Mouse (Mus musculus): Measurements from ENCODE around the gene Snx29. TPM values are rescaled to one million over a fixed set of nuclear protein-coding genes. Genes with fewer than 3 reads are reported as not detected.
"Not testable (repeated sequence)": the region's sequence is repeated elsewhere in the genome, so short reads cannot be mapped to it uniquely, and the experiment has no call there.

The Snx29 gene
- polyA plus RNA-seq, 1 experiment from 2014 or later, result 21.7 TPM

- H3K36me3 ChIP-seq, result peaks cover 13% of the 10 kb centered on the region
- H3K27ac ChIP-seq, result no peak overlapping the region
- no peaks in the 10 kb centered on the region for H3K27me3 ChIP-seq
- ATAC-seq, result no peak
- H3K4me2 ChIP-seq (replicated peaks), result no peak overlapping the region
- H3K4me3 ChIP-seq (replicated peaks), result no peak overlapping the region
- H3K9me3 ChIP-seq, result no peaks in the 10 kb centered on the region
- H3K4me1 ChIP-seq (replicated peaks), result 0 out of 2 replicates have a peak, but pooled peaks cover 6% of the 10 kb centered on the region
- no peak overlapping the region for H3K9ac ChIP-seq (replicated peaks)
Observed at GRCm38 (mm10) chr16:11568601-11569000, 245.9 kb downstream of the Snx29 start.

- no peak for ATAC-seq
- no peak overlapping the region for H3K4me3 ChIP-seq (replicated peaks)
- H3K9me3 ChIP-seq, result no peaks in the 10 kb centered on the region
- WGBS, result 52% methylated on average over 6 of the region's 6 CpGs
- H3K9ac ChIP-seq (replicated peaks), result no peak overlapping the region
- H3K36me3 ChIP-seq, result peaks cover 13% of the 10 kb centered on the region
- no peak overlapping the region for H3K27ac ChIP-seq
- 0 out of 2 replicates have a peak, but pooled peaks cover 3% of the 10 kb centered on the region for H3K4me1 ChIP-seq (replicated peaks)
- no peak overlapping the region for H3K4me2 ChIP-seq (replicated peaks)
- H3K27me3 ChIP-seq, result no peaks in the 10 kb centered on the region
Observed at GRCm38 (mm10) chr16:11569127-11569526, 246.4 kb downstream of the Snx29 start.

GRCm38 (mm10) chr16:11570072-11570471 is 247.4 kb downstream of the Snx29 start:
- H3K9ac ChIP-seq (replicated peaks), result no peak overlapping the region
- WGBS, result 63% methylated on average over 2 of the region's 2 CpGs
- no peaks in the 10 kb centered on the region for H3K9me3 ChIP-seq
- no peak overlapping the region for H3K27ac ChIP-seq
- peaks cover 13% of the 10 kb centered on the region for H3K36me3 ChIP-seq
- no peak for ATAC-seq
- no peak overlapping the region for H3K4me3 ChIP-seq (replicated peaks)
- H3K4me2 ChIP-seq (replicated peaks), result no peak overlapping the region
- 0 out of 2 replicates have a peak, but pooled peaks cover 3% of the 10 kb centered on the region for H3K4me1 ChIP-seq (replicated peaks)
- H3K27me3 ChIP-seq, result no peaks in the 10 kb centered on the region

DNA sequence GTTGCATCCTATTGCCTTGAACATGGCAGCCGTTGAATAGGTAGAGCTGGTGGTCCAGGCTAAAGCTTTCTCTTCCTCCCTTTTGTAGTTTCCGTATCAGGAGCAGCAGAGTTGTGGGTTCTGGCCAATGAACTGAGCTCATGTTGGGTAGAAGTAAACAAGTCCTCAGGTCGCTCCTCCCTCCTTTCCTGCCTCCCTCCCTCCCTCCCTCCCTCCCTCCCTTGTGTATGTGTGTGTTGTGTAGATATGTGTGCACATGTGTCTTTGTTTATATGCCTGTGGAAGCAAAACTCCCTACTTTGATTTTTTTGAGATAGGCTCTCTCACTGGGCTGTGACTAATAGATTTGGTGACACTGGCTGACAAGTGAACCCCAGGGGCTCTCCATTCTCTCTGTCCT is 251.8 kb downstream of the Snx29 start:
- no peaks in the 10 kb centered on the region for H3K27me3 ChIP-seq
- no peak overlapping the region for H3K4me3 ChIP-seq (replicated peaks)
- no peak overlapping the region for H3K4me2 ChIP-seq (replicated peaks)
- H3K36me3 ChIP-seq, result peaks cover 13% of the 10 kb centered on the region
- no peak overlapping the region for H3K27ac ChIP-seq
- no peaks in the 10 kb centered on the region for H3K4me1 ChIP-seq (replicated peaks)
- H3K9me3 ChIP-seq, result no peaks in the 10 kb centered on the region
- no peak for ATAC-seq
- H3K9ac ChIP-seq (replicated peaks), result no peak overlapping the region
- WGBS, result 80% methylated on average over 3 of the region's 3 CpGs

- H3K4me3 ChIP-seq (replicated peaks), result not testable (repeated sequence)
Observed at GRCm38 (mm10) chr16:11575733-11576132, 253.0 kb downstream of the Snx29 start.

DNA sequence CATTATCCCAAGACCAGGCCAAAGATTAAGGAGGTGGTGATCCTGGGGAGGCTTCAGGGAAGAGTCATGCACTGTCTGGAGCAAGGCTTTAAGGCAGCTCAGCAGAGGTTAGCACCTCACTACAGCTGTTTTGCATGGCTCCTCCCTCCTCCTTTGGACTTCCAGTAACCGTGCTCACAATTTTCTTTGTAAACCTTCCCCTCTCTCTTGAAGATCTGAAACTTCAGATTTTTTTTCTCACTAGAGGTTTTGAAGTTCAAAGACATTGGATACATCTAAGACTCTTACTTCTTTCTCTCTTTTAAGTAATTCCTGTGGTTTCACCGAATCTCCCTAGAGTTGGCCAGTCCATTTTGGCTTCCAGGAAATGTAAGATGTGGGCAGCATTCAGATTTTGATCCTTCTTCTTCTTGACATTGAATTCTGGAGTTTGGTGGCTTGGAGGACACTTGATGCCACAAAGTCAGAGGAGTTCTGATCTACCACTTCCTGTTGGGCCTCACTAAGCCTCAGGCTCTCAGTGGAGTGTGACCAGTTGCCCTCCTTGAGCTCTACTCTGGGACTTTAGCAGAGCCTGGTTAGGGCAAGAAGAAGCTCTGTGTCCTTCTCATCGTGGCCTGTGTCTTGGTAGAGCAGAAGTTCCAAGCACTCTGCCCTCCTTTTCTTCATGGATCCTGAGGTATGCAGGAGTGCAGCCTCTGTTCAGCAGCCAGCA is 255.0 kb downstream of the Snx29 start:
- Histone ChIP-seq H3K27me3 (no peaks in the 10 kb centered on the region), H3K4me3 (replicated peaks) (no peak overlapping the region), H3K27ac (no peak overlapping the region), H3K4me1 (replicated peaks) (peaks cover 3% of the 10 kb centered on the region; the same call in 1 of the 2 replicates), H3K4me2 (replicated peaks) (no peak overlapping the region), H3K9ac (replicated peaks) (no peak overlapping the region), H3K36me3 (peaks cover 3% of the 10 kb centered on the region; the same call in 1 of the 2 replicates), H3K9me3 (no peaks in the 10 kb centered on the region)
- WGBS, result 81% methylated on average over 3 of the region's 3 CpGs
- no peak for ATAC-seq

More at GRCm38 (mm10) chr16:11575733-11576132, 253.0 kb downstream of the Snx29 start:
- WGBS, result 88% methylated on average over 3 of the region's 3 CpGs
- peaks cover 13% of the 10 kb centered on the region for H3K36me3 ChIP-seq
- not testable (repeated sequence) for H3K9ac ChIP-seq (replicated peaks); ATAC-seq; H3K9me3 ChIP-seq; H3K27me3 ChIP-seq; H3K4me2 ChIP-seq (replicated peaks); H3K27ac ChIP-seq; H3K4me1 ChIP-seq (replicated peaks)

GRCm38 (mm10) chr16:11579676-11580098 is 257.0 kb downstream of the Snx29 start:
- H3K27ac ChIP-seq, result no peak overlapping the region
- WGBS, result 59% methylated on average over 4 of the region's 4 CpGs

GRCm38 (mm10) chr16:11583941-11584639 is 261.4 kb downstream of the Snx29 start:
- Histone ChIP-seq H3K4me1 (replicated peaks) (peaks cover 3% of the 10 kb centered on the region; the same call in 1 of the 2 replicates), H3K4me3 (replicated peaks) (no peak overlapping the region), H3K27ac (no peak overlapping the region), H3K4me2 (replicated peaks) (no peak overlapping the region), H3K27me3 (no peaks in the 10 kb centered on the region), H3K9ac (replicated peaks) (no peak overlapping the region), H3K36me3 (no peaks in the 10 kb centered on the region), H3K9me3 (no peaks in the 10 kb centered on the region)
- 95% methylated on average over 8 of the region's 8 CpGs for WGBS
- ATAC-seq, result no peak

More at GRCm38 (mm10) chr16:11579676-11580098, 257.0 kb downstream of the Snx29 start:
- H3K4me2 ChIP-seq (replicated peaks), result no peak overlapping the region
- H3K36me3 ChIP-seq, result no peaks in the 10 kb centered on the region
- no peak overlapping the region for H3K9ac ChIP-seq (replicated peaks)
- no peak overlapping the region for H3K4me3 ChIP-seq (replicated peaks)
- H3K27me3 ChIP-seq, result no peaks in the 10 kb centered on the region
- H3K9me3 ChIP-seq, result no peaks in the 10 kb centered on the region
- peak; percentile 87 for ATAC-seq
- peaks cover 3% of the 10 kb centered on the region; the same call in 1 of the 2 replicates for H3K4me1 ChIP-seq (replicated peaks)

DNA sequence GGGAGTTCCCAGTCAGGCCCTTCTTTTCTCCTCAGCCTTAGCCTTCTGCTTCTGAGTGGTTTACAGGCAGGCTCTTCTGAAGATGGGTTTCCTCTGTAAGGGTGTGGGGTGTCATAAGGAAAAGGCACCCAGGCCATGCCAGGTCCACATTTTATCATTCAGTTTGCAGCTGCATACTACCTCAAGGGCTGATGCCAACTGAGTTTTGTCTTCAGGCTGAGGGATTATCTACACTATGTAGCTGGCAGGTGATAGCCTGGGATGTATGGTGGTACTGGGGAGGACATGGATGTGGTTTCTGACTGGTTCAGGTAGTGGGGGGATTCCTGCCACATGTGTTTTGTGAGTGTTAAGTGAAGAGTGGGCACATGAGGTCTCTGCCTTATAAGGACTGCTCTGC is 266.0 kb downstream of the Snx29 start:
- H3K27me3 ChIP-seq, result no peaks in the 10 kb centered on the region
- no peak overlapping the region for H3K9ac ChIP-seq (replicated peaks)
- no peak overlapping the region for H3K4me2 ChIP-seq (replicated peaks)
- H3K27ac ChIP-seq, result no peak overlapping the region
- ATAC-seq, result no peak
- no peak overlapping the region for H3K4me3 ChIP-seq (replicated peaks)
- 0 out of 2 replicates have a peak, but pooled peaks cover 5% of the 10 kb centered on the region for H3K4me1 ChIP-seq (replicated peaks)
- no peaks in the 10 kb centered on the region for H3K9me3 ChIP-seq
- H3K36me3 ChIP-seq, result no peaks in the 10 kb centered on the region

DNA sequence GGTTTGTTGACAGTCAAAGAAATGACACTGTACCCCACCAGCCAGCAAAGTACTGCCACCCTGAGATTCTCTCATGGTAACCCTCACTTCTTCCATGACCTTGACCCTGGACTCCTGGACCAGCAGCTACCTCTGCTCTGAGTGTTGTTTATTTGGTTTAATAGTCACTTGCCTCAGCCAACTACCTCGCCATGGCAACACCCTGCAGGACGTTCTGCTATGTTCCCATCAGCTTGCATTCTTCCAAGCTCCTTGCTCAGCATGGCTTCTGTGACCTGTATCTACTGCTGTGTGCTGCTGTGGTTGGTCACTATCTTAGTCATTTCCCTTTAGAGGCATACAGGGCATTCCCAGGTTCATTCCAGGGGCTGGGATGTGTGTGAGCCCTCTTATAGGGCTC is 266.6 kb downstream of the Snx29 start:
- H3K36me3 ChIP-seq, result no peaks in the 10 kb centered on the region
- ATAC-seq, result no peak
- H3K9me3 ChIP-seq, result no peaks in the 10 kb centered on the region
- H3K4me2 ChIP-seq (replicated peaks), result no peak overlapping the region
- H3K9ac ChIP-seq (replicated peaks), result no peak overlapping the region
- no peak overlapping the region for H3K4me3 ChIP-seq (replicated peaks)
- no peak overlapping the region for H3K27ac ChIP-seq
- H3K4me1 ChIP-seq (replicated peaks), result 0 out of 2 replicates have a peak, but pooled peaks cover 5% of the 10 kb centered on the region
- H3K27me3 ChIP-seq, result no peaks in the 10 kb centered on the region
- WGBS, result 57% methylated on average over 2 of the region's 2 CpGs

DNA sequence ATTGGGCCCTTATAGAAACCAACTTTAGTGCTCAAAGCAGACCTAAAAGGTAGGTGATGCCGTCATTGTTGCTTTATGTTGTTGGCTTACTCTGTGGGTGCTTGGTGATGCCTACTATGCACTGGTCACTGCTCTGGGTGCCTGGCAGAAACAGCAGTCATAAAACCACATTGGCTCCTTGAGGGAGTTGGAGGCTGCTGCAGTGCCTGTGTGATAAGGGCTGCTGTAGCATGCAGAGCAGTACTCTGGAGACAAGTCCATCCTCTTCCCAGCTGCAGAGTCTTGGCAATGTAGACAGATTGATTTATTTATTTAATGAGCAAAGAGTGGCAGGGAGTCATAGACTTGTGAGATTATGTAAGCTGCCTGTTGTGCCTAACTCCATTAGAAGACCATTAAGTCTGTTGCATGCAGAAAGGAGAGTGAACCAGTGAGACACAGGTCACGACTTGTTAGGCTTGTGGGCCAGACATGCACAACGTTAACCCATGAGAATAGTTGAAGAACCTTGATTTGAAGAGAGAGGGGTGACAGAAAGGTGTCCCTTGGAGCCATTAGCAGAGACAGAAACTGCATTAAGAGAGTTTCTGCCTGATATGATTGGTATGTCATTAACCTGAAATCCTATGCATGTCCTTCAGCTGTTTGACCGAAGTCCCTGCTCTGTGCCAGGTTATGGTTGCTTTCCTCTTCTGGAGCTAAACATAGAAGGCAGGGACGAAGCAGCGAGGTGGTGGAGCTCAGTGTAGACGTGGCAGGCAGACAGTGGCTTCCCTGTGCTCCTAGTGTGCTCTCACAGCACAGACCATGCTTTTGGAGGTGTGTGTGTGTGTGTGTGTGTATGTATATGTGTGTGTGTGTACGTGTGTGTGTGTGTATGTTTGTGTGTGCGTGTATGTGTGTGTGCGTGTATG is 267.3 kb downstream of the Snx29 start:
- no peak overlapping the region for H3K9ac ChIP-seq (replicated peaks)

More for the DNA sequence above, 267.3 kb downstream of the Snx29 start:
- Histone ChIP-seq H3K9me3 (no peaks in the 10 kb centered on the region), H3K4me1 (replicated peaks) (0 out of 2 replicates have a peak, but pooled peaks cover 5% of the 10 kb centered on the region), H3K4me3 (replicated peaks) (no peak overlapping the region), H3K4me2 (replicated peaks) (no peak overlapping the region), H3K36me3 (0 out of 2 replicates have a peak, but pooled peaks cover 3% of the 10 kb centered on the region), H3K27ac (no peak overlapping the region), H3K27me3 (no peaks in the 10 kb centered on the region)
- ATAC-seq, result no peak
- 90% methylated on average over 10 of the region's 10 CpGs for WGBS
